Mouse (Mus musculus): ENCODE results near the gene Casp7.

The Casp7 gene

GRCm38 (mm10) chr19:56474869-56475550, 78.1 kb downstream of the Casp7 start:
- DNase-seq: peak; percentile 5

GRCm38 (mm10) chr19:56476546-56476945, 79.6 kb downstream of the Casp7 start:
- no peak for DNase-seq

GRCm38 (mm10) chr19:56477253-56477652, 80.3 kb downstream of the Casp7 start:
- no peak for DNase-seq

- DNase-seq: no peak
These were observed 80.9 kb downstream of the Casp7 start for GRCm38 (mm10) chr19:56477832-56478231.

- no peak for DNase-seq
These were observed 87.9 kb downstream of the Casp7 start for GRCm38 (mm10) chr19:56484630-56485375.

- DNase-seq: no peak
These were observed 88.7 kb downstream of the Casp7 start for GRCm38 (mm10) chr19:56485376-56486271.

GRCm38 (mm10) chr19:56486926-56487325, 90.0 kb downstream of the Casp7 start:
- no peak for DNase-seq

GRCm38 (mm10) chr19:56487339-56487738, 90.4 kb downstream of the Casp7 start:
- no peak for DNase-seq

- DNase-seq: no peak
These were observed 92.7 kb downstream of the Casp7 start for GRCm38 (mm10) chr19:56489601-56490000.

Data from thymus, postnatal 25 days (tissue).